Mouse (Mus musculus) limb, embryonic 11.5 days (tissue): ENCODE results near the gene Orc2. TPM values are rescaled to one million over a fixed set of nuclear protein-coding genes. Genes with fewer than 3 reads are reported as not detected.

Experiments used
- ATAC-seq: fragments of 200-750 bp; cut with Nextera tagmentation; 2 replicates; pipeline ENCODE4 v1.8.0; 2017; ENCODE audit warnings: low read depth; ENCODE audit not compliant: insufficient number of reproducible peaks, low FRiP score, low TSS enrichment
- DNase-seq: peaks from one replicate; pipeline ENCODE4 v3.0.0-alpha.2; 2015; ENCODE audit warnings: low spot score
- H3K27ac ChIP-seq: fragments of 300-500 bp; sonication (generic); replicated peaks from 2 replicates; pipeline ENCODE4 v1.5.1; 2014; ENCODE audit warnings: low read depth, mild to moderate bottlenecking, low read length
- H3K27me3 ChIP-seq: fragments of 300-500 bp; sonication (generic); 2 replicates; pipeline ENCODE4 v1.6.1; 2014; ENCODE audit warnings: mild to moderate bottlenecking, low read length, mixed read lengths; ENCODE audit not compliant: control insufficient read depth, insufficient read depth
- H3K36me3 ChIP-seq: fragments of 300-500 bp; sonication (generic); 2 replicates; pipeline ENCODE4 v1.6.1; 2014; ENCODE audit warnings: mild to moderate bottlenecking, low read length, moderate library complexity, mixed read lengths; ENCODE audit not compliant: control insufficient read depth, insufficient read depth
- H3K4me1 ChIP-seq: fragments of 300-500 bp; sonication (generic); 2 replicates; pipeline ENCODE4 v1.6.1; 2014; ENCODE audit warnings: low read length, mixed read lengths; ENCODE audit not compliant: control insufficient read depth, insufficient read depth
- H3K4me2 ChIP-seq: fragments of 300-500 bp; sonication (generic); 2 replicates; pipeline ENCODE4 v1.6.1; 2014; ENCODE audit warnings: low read depth, mild to moderate bottlenecking, moderate library complexity; ENCODE audit not compliant: severe bottlenecking
- H3K4me3 ChIP-seq: fragments of 300-500 bp; sonication (generic); 2 replicates; pipeline ENCODE4 v1.5.1; 2014; ENCODE audit warnings: low read depth, low read length
- H3K9ac ChIP-seq: fragments of 300-500 bp; sonication (generic); 2 replicates; pipeline ENCODE4 v1.6.1; 2014; ENCODE audit warnings: mild to moderate bottlenecking, low read length
- H3K9me3 ChIP-seq: fragments of 300-500 bp; sonication (generic); 2 replicates; pipeline ENCODE4 v1.6.1; 2016; ENCODE audit warnings: low read length; ENCODE audit not compliant: control insufficient read depth
- WGBS: fragments of 180-500 bp; shearing (Covaris S2); extraction: QIAGEN DNeasy Blood & Tissue Kit; methylation state at CpG from one replicate; pipeline ENCODE4 v1.1.7; 2014; 5-methylcytosine and 5-hydroxymethylcytosine counted together
- polyA plus RNA-seq: library from polyadenylated mRNA; unstranded; fragments of >200 nt; fragmentation: Nextera tagmentation; extraction: Ambion mirVana; gene quantifications from 2 replicates; pipeline ENCODE4 v1.2.1, GENCODE M21; 2014

The Orc2 gene
- polyA plus RNA-seq, result 53.6 and 56.7 TPM in 2 replicates

- ATAC-seq (peak; percentile 98), DNase-seq (peak; percentile 88)
- peak within 1 kb of the TSS; percentile 17 for H3K27ac ChIP-seq
- peaks cover 4% of the 10 kb centered on the region; the same call in 1 of the 2 replicates for H3K36me3 ChIP-seq
- H3K4me3 ChIP-seq, result peak within 1 kb of the TSS; percentile 98
- no peaks in the 10 kb centered on the region for H3K27me3 ChIP-seq
- WGBS, result under 1% methylated on average over 63 of the region's 64 CpGs
- H3K9ac ChIP-seq, result peak within 1 kb of the TSS; percentile 89
- peak within 1 kb of the TSS; percentile 78 for H3K4me2 ChIP-seq
- H3K4me1 ChIP-seq, result peaks cover 8% of the 10 kb centered on the region
- peaks cover 12% of the 10 kb centered on the region for H3K9me3 ChIP-seq
Observed at GRCm38 (mm10) chr1:58504577-58505254, at the start of gene Orc2. Gene Orc2 (minus strand): TSS chr1:58505109.

- no peak for ATAC-seq
- no peak for DNase-seq
- no peaks in the 10 kb centered on the region for H3K4me1 ChIP-seq
- no peak overlapping the region for H3K4me3 ChIP-seq
- H3K9me3 ChIP-seq, result no peaks in the 10 kb centered on the region
- no peak overlapping the region for H3K4me2 ChIP-seq
- 85% methylated on average over 1 of the region's 1 CpGs for WGBS
- no peak overlapping the region for H3K9ac ChIP-seq
- H3K36me3 ChIP-seq, result peaks cover 3% of the 10 kb centered on the region; the same call in 1 of the 2 replicates
- H3K27ac ChIP-seq, result no peak overlapping the region
- H3K27me3 ChIP-seq, result no peaks in the 10 kb centered on the region
Observed at GRCm38 (mm10) chr1:58541386-58541785, 36.5 kb upstream of the Orc2 start.

GRCm38 (mm10) chr1:58507249-58507648 is 2.3 kb upstream of the Orc2 start:
- ATAC-seq (no peak), DNase-seq (no peak)
- Histone ChIP-seq H3K4me3 (no peak overlapping the region), H3K27me3 (no peaks in the 10 kb centered on the region), H3K36me3 (no peaks in the 10 kb centered on the region), H3K9me3 (peaks cover 12% of the 10 kb centered on the region), H3K9ac (no peak overlapping the region), H3K27ac (no peak overlapping the region), H3K4me1 (peaks cover 8% of the 10 kb centered on the region), H3K4me2 (no peak overlapping the region)
- WGBS, result 93% methylated on average over 3 of the region's 3 CpGs

GRCm38 (mm10) chr1:58503793-58504370 is 1.0 kb downstream of the Orc2 start:
- Histone ChIP-seq H3K27ac (no peak overlapping the region; the same call in 1 of the 2 replicates), H3K9ac (peak overlapping the region; percentile 89), H3K36me3 (peaks cover 8% of the 10 kb centered on the region; the same call in 1 of the 2 replicates), H3K4me3 (peak overlapping the region; percentile 98), H3K27me3 (no peaks in the 10 kb centered on the region), H3K9me3 (peaks cover 9% of the 10 kb centered on the region), H3K4me1 (peaks cover 8% of the 10 kb centered on the region), H3K4me2 (peak overlapping the region; percentile 78)
- ATAC-seq, result no peak
- 30% methylated on average over 9 of the region's 9 CpGs for WGBS
- no peak for DNase-seq

GRCm38 (mm10) chr1:58503134-58503533 is 1.8 kb downstream of the Orc2 start:
- 0 out of 2 replicates have a peak overlapping the region, but pooled peaks have one; percentile 3 for H3K4me3 ChIP-seq
- H3K9me3 ChIP-seq, result peaks cover 8% of the 10 kb centered on the region
- no peak for ATAC-seq
- peaks cover 10% of the 10 kb centered on the region; the same call in 1 of the 2 replicates for H3K36me3 ChIP-seq
- peak overlapping the region; percentile 78; the same call in 1 of the 2 replicates for H3K4me2 ChIP-seq
- H3K27me3 ChIP-seq, result no peaks in the 10 kb centered on the region
- DNase-seq, result no peak
- no peak overlapping the region for H3K9ac ChIP-seq
- H3K27ac ChIP-seq, result no peak overlapping the region
- H3K4me1 ChIP-seq, result peaks cover 8% of the 10 kb centered on the region

- Histone ChIP-seq H3K27ac (no peak overlapping the region), H3K4me2 (no peak overlapping the region), H3K4me3 (no peak overlapping the region), H3K27me3 (no peaks in the 10 kb centered on the region), H3K4me1 (peaks cover 6% of the 10 kb centered on the region), H3K9me3 (no peaks in the 10 kb centered on the region), H3K9ac (no peak overlapping the region), H3K36me3 (peaks cover 23% of the 10 kb centered on the region)
- ATAC-seq, result no peak
- DNase-seq, result no peak
- 98% methylated on average over 1 of the region's 1 CpGs for WGBS
Observed at GRCm38 (mm10) chr1:58498758-58499157, 6.2 kb downstream of the Orc2 start.

- H3K4me1 ChIP-seq, result no peaks in the 10 kb centered on the region
- H3K9me3 ChIP-seq, result no peaks in the 10 kb centered on the region
- H3K27ac ChIP-seq, result no peak overlapping the region
- no peak overlapping the region for H3K4me3 ChIP-seq
- peaks cover 23% of the 10 kb centered on the region for H3K36me3 ChIP-seq
- no peak for ATAC-seq
- H3K27me3 ChIP-seq, result no peaks in the 10 kb centered on the region
- no peak for DNase-seq
- H3K4me2 ChIP-seq, result no peak overlapping the region
- WGBS, result 97% methylated on average over 4 of the region's 4 CpGs
- H3K9ac ChIP-seq, result no peak overlapping the region
Observed at GRCm38 (mm10) chr1:58497678-58498077, 7.2 kb downstream of the Orc2 start.

- ATAC-seq (no peak), DNase-seq (no peak)
- H3K27ac ChIP-seq, result no peak overlapping the region
- WGBS, result 92% methylated on average over 6 of the region's 6 CpGs
- H3K36me3 ChIP-seq, result peaks cover 31% of the 10 kb centered on the region
- H3K4me3 ChIP-seq, result no peak overlapping the region
- H3K4me1 ChIP-seq, result no peaks in the 10 kb centered on the region
- no peak overlapping the region for H3K9ac ChIP-seq
- H3K27me3 ChIP-seq, result no peaks in the 10 kb centered on the region
- H3K4me2 ChIP-seq, result no peak overlapping the region
- no peaks in the 10 kb centered on the region for H3K9me3 ChIP-seq
Observed at GRCm38 (mm10) chr1:58495603-58496002, 9.3 kb downstream of the Orc2 start.
